Mouse (Mus musculus) C2C12 (cell line): Measurements from ENCODE around the gene Hjurp.

ENCODE experiments used
- CEBPB ChIP-seq: IDR thresholded peaks from one replicate; pipeline ENCODE4 v1.6.1; 2011; ENCODE audit warnings: low read depth, mild to moderate bottlenecking, control low read depth, moderate library complexity
- CTCF ChIP-seq: IDR thresholded peaks from one replicate; pipeline ENCODE4 v1.5.1; 2011; ENCODE audit not compliant: control insufficient read depth, insufficient read depth, insufficient read length
- FOSL1 ChIP-seq: IDR thresholded peaks from one replicate; pipeline ENCODE4 v1.8.0; 2011; ENCODE audit warnings: mild to moderate bottlenecking, low read length; ENCODE audit not compliant: poor library complexity, insufficient read depth, severe bottlenecking
- MAX ChIP-seq: IDR thresholded peaks from one replicate; pipeline ENCODE4 v1.6.1; 2011; ENCODE audit warnings: mild to moderate bottlenecking, control low read depth
- MYOD1 ChIP-seq: IDR thresholded peaks from one replicate; pipeline ENCODE4 v1.6.1; 2011; ENCODE audit warnings: low read depth; ENCODE audit not compliant: control insufficient read depth, insufficient read length
- MYOG ChIP-seq: IDR thresholded peaks from one replicate; pipeline ENCODE4 v1.6.1; 2011; ENCODE audit not compliant: control insufficient read depth, insufficient read length; ENCODE audit errors: extremely low read depth
- USF1 ChIP-seq: IDR thresholded peaks from one replicate; pipeline ENCODE4 v1.6.1; 2011; ENCODE audit warnings: low read depth, mild to moderate bottlenecking, control low read depth, moderate library complexity

- TF ChIP-seq USF1 (no peak), CTCF (no peak), MYOG (no peak), CEBPB (no peak), FOSL1 (no peak), MYOD1 (no peak), MAX (no peak)
These were observed 21.3 kb downstream of the Hjurp start for GRCm38 (mm10) chr1:88255989-88256754.
